Mouse (Mus musculus): ENCODE data around the gene Lypd8. TPM values are rescaled to one million over a fixed set of nuclear protein-coding genes. Genes with fewer than 3 reads are reported as not detected.

Gene Lypd8
- total RNA-seq, 4 experiments from 2014 or later: 0.29 TPM; not detected in 3

- DNase-seq (ENCODE audit: low spot score in 2 of 2): peak; percentile 16 to 45
Measured at GRCm38 (mm10) chr11:58382471-58382870, 3.6 kb downstream of the Lypd8 start.

- no peak for DNase-seq (ENCODE audit: low spot score in 2 of 2)
Measured at GRCm38 (mm10) chr11:58399985-58400645, 21.3 kb downstream of the Lypd8 start.

GRCm38 (mm10) chr11:58400655-58401054, 21.8 kb downstream of the Lypd8 start:
- no peak for DNase-seq (ENCODE audit: low spot score in 2 of 2)

GRCm38 (mm10) chr11:58408066-58408465, 29.2 kb downstream of the Lypd8 start:
- DNase-seq (ENCODE audit: low spot score in 2 of 2): no peak

GRCm38 (mm10) chr11:58418336-58418735, 39.5 kb downstream of the Lypd8 start:
- peak; percentile 18 to 37 for DNase-seq (ENCODE audit: low spot score in 2 of 2)

GRCm38 (mm10) chr11:58420815-58421214, 42.0 kb downstream of the Lypd8 start, which contains the start of gene 1810065E05Rik:
1810065E05Rik (plus strand) TSS chr11:58421111.
- DNase-seq (ENCODE audit: low spot score in 2 of 2): no peak

- DNase-seq (ENCODE audit: low spot score in 2 of 2): no peak
Measured at GRCm38 (mm10) chr11:58432259-58432658, 53.4 kb downstream of the Lypd8 start, which contains the start of gene Gm12253. Gm12253 (plus strand) TSS chr11:58432559.

- no peak for DNase-seq (ENCODE audit: low spot score in 2 of 2)
Measured at GRCm38 (mm10) chr11:58437866-58438265, 59.0 kb downstream of the Lypd8 start.

Other genes with a start within 250 kb of the Lypd8 start
- gene Gemin5, start 210.5 kb upstream of the Lypd8 start, total RNA-seq (2022): 10 to 100 TPM; 19.6 to 23.5 (median 20.0) TPM
- 10 to 100 TPM; 30.8 to 33.8 (median 32.8) TPM for gene Mrpl22, start 207.4 kb upstream of the Lypd8 start, total RNA-seq (2022)
- 1 to 10 TPM; 2.4 to 5.5 (median 3.6) TPM for gene Igtp, start 179.5 kb upstream of the Lypd8 start, total RNA-seq (2022)
- gene Irgm2, start 179.4 kb upstream of the Lypd8 start, total RNA-seq (2022): 1 to 10 TPM; 2.3 to 4.6 (median 3.1) TPM
- gene 4930438A08Rik, start 104.2 kb upstream of the Lypd8 start, total RNA-seq (2022): not detected
- gene Zfp692, start 72.0 kb upstream of the Lypd8 start, total RNA-seq (2022): 10 to 100 TPM; 28.5 to 36.1 (median 32.3) TPM
- gene Zfp672, start 48.7 kb upstream of the Lypd8 start, total RNA-seq (2022): 10 to 100 TPM; 39.8 to 56.6 (median 45.4) TPM
- gene Sh3bp5l, start 48.3 kb upstream of the Lypd8 start, total RNA-seq (2022): 10 to 100 TPM; 37.3 to 57.0 (median 44.8) TPM
- not detected for gene 1810065E05Rik, start 42.1 kb downstream of the Lypd8 start, total RNA-seq (2022)
- gene Gm12253, start 53.5 kb downstream of the Lypd8 start, total RNA-seq (2022): not detected
- gene Lypd9, start 73.9 kb downstream of the Lypd8 start, total RNA-seq (2022): not detected
- gene Olfr30, start 83.2 kb downstream of the Lypd8 start, total RNA-seq (2022): not detected
- gene Olfr332, start 113.5 kb downstream of the Lypd8 start, total RNA-seq (2022): not detected
- gene Olfr331, start 123.5 kb downstream of the Lypd8 start, total RNA-seq (2022): not detected
- not detected for gene Olfr330, start 155.8 kb downstream of the Lypd8 start, total RNA-seq (2022)
- gene Olfr329-ps, start 167.4 kb downstream of the Lypd8 start, total RNA-seq (2022): not detected
- under 1 TPM; 0.11 to 0.35 (median 0.23) TPM for gene Olfr328, start 176.6 kb downstream of the Lypd8 start, total RNA-seq (2022)
- gene Olfr224, start 191.5 kb downstream of the Lypd8 start, total RNA-seq (2022): not detected
- not detected for gene Olfr325, start 198.7 kb downstream of the Lypd8 start, total RNA-seq (2022)
- not detected for gene Olfr324, start 216.1 kb downstream of the Lypd8 start, total RNA-seq (2022)
- gene 2210407C18Rik, start 237.0 kb downstream of the Lypd8 start, total RNA-seq (2022): not detected

Data from layer of hippocampus, adult 8-10 months (tissue).